24 mouse cellular contexts compared by ENCODE assay signal in genomic region chr7:45808471-45808870, GRCm38 (mm10). TPM values are rescaled to one million over a fixed set of nuclear protein-coding genes. Genes with fewer than 3 reads are reported as not detected.
DNase-seq lines count a peak whose midpoint lies in the region; ATAC-seq and TF ChIP-seq lines count a peak whose summit lies in the region.
"Had no signal": no experiment of that assay in that cellular context is flagged by ENCODE, and none has a peak within 500 bp of the region (broad histone marks: within the 10 kb centered on the region; RNA-seq: fewer than 3 reads in every experiment).

No protein-coding gene starts in this region.

- TF ChIP-seq POLR2A in cerebellum, adult 2 months (IDR thresholded peaks at IDR 0.05; ENCODE audit: borderline replicate concordance, insufficient read depth, low read length) = no peak

- ATAC-seq in hindbrain, postnatal 0 days = no peak
- no peak for ATAC-seq in hindbrain, embryonic 14.5 days (ENCODE audit: low FRiP score)
- ATAC-seq in midbrain, embryonic 15.5 days (replicated peaks) = no peak
- ATAC-seq: CD4-positive, CD25-positive, alpha-beta regulatory T cell, adult 4 months; lung, postnatal 0 days had no signal

- H3K4me2 ChIP-seq in hindbrain, postnatal 0 days (ENCODE audit: low read depth, low read length) = no peak overlapping the region
- no peak overlapping the region for H3K4me2 ChIP-seq in hindbrain, embryonic 14.5 days (replicated peaks)
- H3K4me2 ChIP-seq in midbrain, embryonic 15.5 days = no peak overlapping the region
- H3K4me2 ChIP-seq: embryonic facial prominence, embryonic 13.5 days; liver, embryonic 13.5 days; stomach, embryonic 15.5 days had no signal

- H3K27ac ChIP-seq in cerebellum, adult 2 months (ENCODE audit: insufficient read depth, low read length) = no peak overlapping the region
- peak overlapping the region; percentile 26; the same call in 1 of the 2 replicates for H3K27ac ChIP-seq in hindbrain, postnatal 0 days
- H3K27ac ChIP-seq in hindbrain, embryonic 14.5 days = no peak overlapping the region
- H3K27ac ChIP-seq in midbrain, embryonic 15.5 days = peak overlapping the region; percentile 48; the same call in 1 of the 2 replicates
- H3K27ac ChIP-seq: embryonic facial prominence, embryonic 13.5 days; liver, embryonic 13.5 days; stomach, embryonic 15.5 days had no signal

- DNase-seq in cerebellum, adult 11-12 months = peak; percentile 60
- no peak for DNase-seq in cerebellum, adult 2 months
- DNase-seq in hindbrain, postnatal 0 days (ENCODE audit: low spot score) = no peak
- no peak for DNase-seq in hindbrain, embryonic 14.5 days (ENCODE audit: low spot score)
- DNase-seq in ZHBTc4 (ENCODE audit: low read depth, low spot score) = peak; percentile 62
- DNase-seq in adrenal gland, postnatal 36 days = no peak
- no peak for DNase-seq in c-Kit-positive CD71-positive TER-119-positive erythroid progenitor cells, embryonic 14.5 days (ENCODE audit: low spot score)
- DNase-seq: adrenal gland, adult 8-10 months; cerebellum, adult 8-10 months; kidney, adult 18-20 months; kidney, postnatal 10 days; left cerebral cortex, postnatal 4 days; liver, embryonic 13.5 days; thymus, postnatal 14 days had no signal

- peaks cover 23% of the 10 kb centered on the region for H3K4me1 ChIP-seq in cerebellum, adult 2 months (ENCODE audit: control insufficient read depth, insufficient read depth, low read length)
- peaks cover 11% of the 10 kb centered on the region; the same call in 1 of the 2 replicates for H3K4me1 ChIP-seq in hindbrain, postnatal 0 days (ENCODE audit: insufficient read depth, low read length)
- peaks cover 19% of the 10 kb centered on the region for H3K4me1 ChIP-seq in hindbrain, embryonic 14.5 days (replicated peaks; ENCODE audit: control insufficient read depth, insufficient read depth, low read length)
- H3K4me1 ChIP-seq in midbrain, embryonic 15.5 days = peaks cover 16% of the 10 kb centered on the region

- H3K9ac ChIP-seq in hindbrain, postnatal 0 days (replicated peaks; ENCODE audit: low read length) = no peak overlapping the region
- H3K9ac ChIP-seq in hindbrain, embryonic 14.5 days = no peak overlapping the region
- no peak overlapping the region for H3K9ac ChIP-seq in midbrain, embryonic 15.5 days
- H3K9ac ChIP-seq: liver, embryonic 13.5 days; stomach, embryonic 15.5 days had no signal

- peaks cover 70% of the 10 kb centered on the region for H3K36me3 ChIP-seq in hindbrain, postnatal 0 days (ENCODE audit: insufficient read depth, low read length)
- H3K36me3 ChIP-seq in hindbrain, embryonic 14.5 days (replicated peaks; ENCODE audit: control insufficient read depth, insufficient read depth) = peaks cover 86% of the 10 kb centered on the region
- H3K36me3 ChIP-seq in midbrain, embryonic 15.5 days (replicated peaks) = peaks cover 52% of the 10 kb centered on the region

- H3K27me3 ChIP-seq in cerebellum, adult 2 months (ENCODE audit: control insufficient read depth, insufficient read depth, low read length) = no peaks in the 10 kb centered on the region
- H3K27me3 ChIP-seq in hindbrain, postnatal 0 days (ENCODE audit: insufficient read depth, low read length) = no peaks in the 10 kb centered on the region
- H3K27me3 ChIP-seq in hindbrain, embryonic 14.5 days (ENCODE audit: control insufficient read depth, insufficient read depth, low read length) = no peaks in the 10 kb centered on the region
- H3K27me3 ChIP-seq in midbrain, embryonic 15.5 days (replicated peaks) = no peaks in the 10 kb centered on the region
- H3K27me3 ChIP-seq: embryonic facial prominence, embryonic 13.5 days; liver, embryonic 13.5 days; stomach, embryonic 15.5 days had no signal

- no peak overlapping the region for H3K4me3 ChIP-seq in cerebellum, adult 2 months (replicated peaks; ENCODE audit: insufficient read depth, low read depth, low read length)
- H3K4me3 ChIP-seq in hindbrain, postnatal 0 days (ENCODE audit: low read length) = no peak overlapping the region
- H3K4me3 ChIP-seq in hindbrain, embryonic 14.5 days (replicated peaks; ENCODE audit: low read length) = no peak overlapping the region
- no peak overlapping the region for H3K4me3 ChIP-seq in midbrain, embryonic 15.5 days
- H3K4me3 ChIP-seq: embryonic facial prominence, embryonic 13.5 days; layer of hippocampus, adult 2 months; liver, embryonic 13.5 days; myocyte; stomach, embryonic 15.5 days had no signal

- 28% methylated on average over 11 of the region's 11 CpGs for WGBS in cerebellum, adult 2 months
- WGBS in hindbrain, postnatal 0 days = 40% methylated on average over 11 of the region's 11 CpGs
- 37% methylated on average over 10 of the region's 11 CpGs for WGBS in hindbrain, embryonic 14.5 days
- 43% methylated on average over 11 of the region's 11 CpGs for WGBS in midbrain, embryonic 15.5 days

- H3K9me3 ChIP-seq in hindbrain, postnatal 0 days (ENCODE audit: low read length) = no peaks in the 10 kb centered on the region
- no peaks in the 10 kb centered on the region for H3K9me3 ChIP-seq in hindbrain, embryonic 14.5 days (ENCODE audit: control insufficient read depth, low read length)
- no peaks in the 10 kb centered on the region for H3K9me3 ChIP-seq in midbrain, embryonic 15.5 days
- H3K9me3 ChIP-seq: embryonic facial prominence, embryonic 13.5 days; liver, embryonic 13.5 days; stomach, embryonic 15.5 days had no signal

- TF ChIP-seq CTCF in cerebellum, adult 2 months (IDR thresholded peaks at IDR 0.05; ENCODE audit: borderline replicate concordance, insufficient read depth, low read depth, low read length) = no peak
- TF ChIP-seq CTCF in hindbrain, postnatal 0 days (IDR thresholded peaks at IDR 0.05; ENCODE audit: low read depth) = no peak

RNA-seq across cellular contexts. Expression of gene Cyth2, which starts 5.9 kb away (rescaled TPM):
- 112 and 116 TPM in 2 replicates for polyA plus RNA-seq in cerebellum, adult 2 months (2012; rRNA removed)
- total RNA-seq in hindbrain, postnatal 0 days (2014; rRNA removed) = 176 and 221 TPM in 2 replicates
- 209 and 216 TPM in 2 replicates for polyA plus RNA-seq in hindbrain, postnatal 0 days (2015; fragmentation: Nextera tagmentation; extraction: Ambion mirVana)
- 237 and 242 TPM in 2 replicates for polyA plus RNA-seq in hindbrain, embryonic 14.5 days (2014; fragmentation: Nextera tagmentation; extraction: Ambion mirVana)
- polyA plus RNA-seq in midbrain, embryonic 15.5 days (2015; fragmentation: Nextera tagmentation; extraction: Ambion mirVana) = 329 and 334 TPM in 2 replicates
- total RNA-seq in adrenal gland, postnatal 36 days (2021) = 100 to 1,000 TPM; 121 to 125 TPM

RNA-seq across cellular contexts. Expression of gene Kcnj14, which starts 16.1 kb away (rescaled TPM):
- polyA plus RNA-seq in cerebellum, adult 2 months (2012; rRNA removed) = 6.0 and 7.3 TPM in 2 replicates
- 0.97 and 1.4 TPM in 2 replicates for total RNA-seq in hindbrain, postnatal 0 days (2014; rRNA removed)
- polyA plus RNA-seq in hindbrain, postnatal 0 days (2015; fragmentation: Nextera tagmentation; extraction: Ambion mirVana) = 0.89 and 1.2 TPM in 2 replicates
- polyA plus RNA-seq in hindbrain, embryonic 14.5 days (2014; fragmentation: Nextera tagmentation; extraction: Ambion mirVana) = 1.3 TPM in 2 replicates
- polyA plus RNA-seq in midbrain, embryonic 15.5 days (2015; fragmentation: Nextera tagmentation; extraction: Ambion mirVana) = 1.1 TPM in 2 replicates
- total RNA-seq in adrenal gland, postnatal 36 days (2021) = under 1 TPM; 0.16 to 0.53 TPM
- total RNA-seq: hematopoietic stem cell, adult 5-6 weeks; megakaryocyte, adult 5-6 weeks had no signal
- polyA plus RNA-seq: CD4-positive, CD25-positive, alpha-beta regulatory T cell, adult 4 months; spleen, adult 2 months had no signal

RNA-seq across cellular contexts. Expression of gene Grwd1, which starts 22.3 kb away (rescaled TPM):
- polyA plus RNA-seq in cerebellum, adult 2 months (2012; rRNA removed) = 14.9 and 15.5 TPM in 2 replicates
- 29.1 and 34.6 TPM in 2 replicates for total RNA-seq in hindbrain, postnatal 0 days (2014; rRNA removed)
- 44.6 and 48.6 TPM in 2 replicates for polyA plus RNA-seq in hindbrain, postnatal 0 days (2015; fragmentation: Nextera tagmentation; extraction: Ambion mirVana)
- polyA plus RNA-seq in hindbrain, embryonic 14.5 days (2014; fragmentation: Nextera tagmentation; extraction: Ambion mirVana) = 37.6 and 42.6 TPM in 2 replicates
- polyA plus RNA-seq in midbrain, embryonic 15.5 days (2015; fragmentation: Nextera tagmentation; extraction: Ambion mirVana) = 40.5 and 44.2 TPM in 2 replicates
- 10 to 100 TPM; 27.1 to 36.0 TPM for total RNA-seq in adrenal gland, postnatal 36 days (2021)

RNA-seq across cellular contexts. Expression of gene Sult2b1, which starts 24.0 kb away (rescaled TPM):
- polyA plus RNA-seq in cerebellum, adult 2 months (2012; rRNA removed) = 10.6 and 10.8 TPM in 2 replicates
- total RNA-seq in hindbrain, postnatal 0 days (2014; rRNA removed) = 4.7 and 12.1 TPM in 2 replicates
- 5.7 and 7.4 TPM in 2 replicates for polyA plus RNA-seq in hindbrain, postnatal 0 days (2015; fragmentation: Nextera tagmentation; extraction: Ambion mirVana)
- 5.2 and 7.3 TPM in 2 replicates for polyA plus RNA-seq in hindbrain, embryonic 14.5 days (2014; fragmentation: Nextera tagmentation; extraction: Ambion mirVana)
- 8.3 and 9.7 TPM in 2 replicates for polyA plus RNA-seq in midbrain, embryonic 15.5 days (2015; fragmentation: Nextera tagmentation; extraction: Ambion mirVana)
- total RNA-seq in adrenal gland, postnatal 36 days (2021) = 1 to 10 TPM; 1.1 to 1.4 TPM
- total RNA-seq: megakaryocyte, adult 5-6 weeks had no signal

RNA-seq across cellular contexts. Expression of gene Lmtk3, which starts 24.9 kb away (rescaled TPM):
- 126 and 130 TPM in 2 replicates for polyA plus RNA-seq in cerebellum, adult 2 months (2012; rRNA removed)
- total RNA-seq in hindbrain, postnatal 0 days (2014; rRNA removed) = 125 and 133 TPM in 2 replicates
- 13.6 and 13.9 TPM in 2 replicates for polyA plus RNA-seq in hindbrain, postnatal 0 days (2015; fragmentation: Nextera tagmentation; extraction: Ambion mirVana)
- 20.9 and 23.6 TPM in 2 replicates for polyA plus RNA-seq in hindbrain, embryonic 14.5 days (2014; fragmentation: Nextera tagmentation; extraction: Ambion mirVana)
- polyA plus RNA-seq in midbrain, embryonic 15.5 days (2015; fragmentation: Nextera tagmentation; extraction: Ambion mirVana) = 29.8 and 34.8 TPM in 2 replicates
- 1 to 10 TPM; 6.1 to 8.5 TPM for total RNA-seq in adrenal gland, postnatal 36 days (2021)
- total RNA-seq: megakaryocyte, adult 5-6 weeks had no signal
- polyA plus RNA-seq: CD4-positive, CD25-positive, alpha-beta regulatory T cell, adult 4 months; liver, embryonic 13.5 days had no signal

Comparison
In these comparisons a context has a peak if more than half of its experiments do, and no peak if none do; other contexts are left out.
1. DNase-seq: peak in cerebellum, adult 11-12 months (single experiment) and ZHBTc4 (single experiment); none in cerebellum, adult 2 months (0 of 2), hindbrain, postnatal 0 days (single experiment), hindbrain, embryonic 14.5 days (single experiment), adrenal gland, postnatal 36 days (0 of 2) and c-Kit-positive CD71-positive TER-119-positive erythroid progenitor cells, embryonic 14.5 days (single experiment).
2. H3K27ac ChIP-seq: peak in hindbrain, postnatal 0 days (single experiment) and midbrain, embryonic 15.5 days (single experiment); none in cerebellum, adult 2 months (single experiment) and hindbrain, embryonic 14.5 days (single experiment).